ENCODE assay signal across 11 mouse cellular contexts in genomic region chr11:90577057-90577780, GRCm38 (mm10).
DNase-seq lines count a peak whose midpoint lies in the region; ATAC-seq and TF ChIP-seq lines count a peak whose summit lies in the region.
"Had no signal": no experiment of that assay in that cellular context is flagged by ENCODE, and none has a peak within 500 bp of the region (broad histone marks: within the 10 kb centered on the region; RNA-seq: fewer than 3 reads in every experiment).

No protein-coding gene starts in this region.

- DNase-seq in heart, adult 11 months, result peak; percentile 95
- peak; percentile 81 for DNase-seq in lung, postnatal 0 days (ENCODE audit: low spot score)
- no peak for DNase-seq in left cerebral cortex, postnatal 25 days (ENCODE audit: low spot score in 2 of 2)
- no peak for DNase-seq in thymus, adult 18-20 months
- DNase-seq in cerebellum, adult 18-20 months, result no peak
- DNase-seq: cerebellum, postnatal 36 days; right cerebral cortex, postnatal 14 days had no signal

- no peak overlapping the region for H3K9ac ChIP-seq in heart, embryonic 11.5 days (ENCODE audit: low read depth, low read length)
- no peak overlapping the region for H3K9ac ChIP-seq in intestine, embryonic 15.5 days
- H3K9ac ChIP-seq in lung, postnatal 0 days (replicated peaks; ENCODE audit: low read depth), result no peak overlapping the region

- no peaks in the 10 kb centered on the region for H3K27me3 ChIP-seq in heart, embryonic 11.5 days (ENCODE audit: control insufficient read depth, insufficient read depth, low read length)
- H3K27me3 ChIP-seq in intestine, embryonic 15.5 days (replicated peaks), result no peaks in the 10 kb centered on the region
- no peaks in the 10 kb centered on the region for H3K27me3 ChIP-seq in lung, postnatal 0 days (replicated peaks; ENCODE audit: insufficient read depth, low read length)

- TF ChIP-seq EP300 in lung, postnatal 0 days (IDR thresholded peaks at IDR 0.05), result no peak

- no peak overlapping the region for H3K4me2 ChIP-seq in heart, embryonic 11.5 days
- H3K4me2 ChIP-seq in intestine, embryonic 15.5 days (replicated peaks), result no peak overlapping the region
- no peak overlapping the region for H3K4me2 ChIP-seq in lung, postnatal 0 days (replicated peaks; ENCODE audit: low read depth, low read length)

- intact Hi-C loops in left cerebral cortex, postnatal 25 days (cut with DNase I), result no loop called here

- no peak for TF ChIP-seq CTCF in lung, postnatal 0 days (IDR thresholded peaks at IDR 0.05)

- no peaks in the 10 kb centered on the region for H3K4me1 ChIP-seq in heart, embryonic 11.5 days (ENCODE audit: control insufficient read depth, insufficient read depth, low read length)
- 0 out of 2 replicates have a peak, but pooled peaks cover 2% of the 10 kb centered on the region for H3K4me1 ChIP-seq in intestine, embryonic 15.5 days (replicated peaks)
- H3K4me1 ChIP-seq in lung, postnatal 0 days (ENCODE audit: insufficient read depth, low read depth, low read length), result no peaks in the 10 kb centered on the region
- H3K4me1 ChIP-seq: forebrain, embryonic 10.5 days had no signal

- no peaks in the 10 kb centered on the region for H3K9me3 ChIP-seq in heart, embryonic 11.5 days (replicated peaks; ENCODE audit: control insufficient read depth, low read length)
- no peaks in the 10 kb centered on the region for H3K9me3 ChIP-seq in intestine, embryonic 15.5 days
- no peaks in the 10 kb centered on the region for H3K9me3 ChIP-seq in lung, postnatal 0 days (ENCODE audit: low read length)
- H3K9me3 ChIP-seq: forebrain, embryonic 10.5 days had no signal

- no peak for ATAC-seq in heart, embryonic 11.5 days (replicated peaks; ENCODE audit: insufficient number of reproducible peaks, low FRiP score, low TSS enrichment)
- ATAC-seq in common myeloid progenitor, adult 5-6 weeks (replicated peaks; ENCODE audit: low read depth, poor library complexity, severe bottlenecking), result peak; percentile 92
- ATAC-seq in intestine, embryonic 15.5 days, result peak; percentile 76
- peak; percentile 81 for ATAC-seq in lung, postnatal 0 days

- H3K27ac ChIP-seq in heart, embryonic 11.5 days (ENCODE audit: low read depth, low read length), result no peak overlapping the region
- H3K27ac ChIP-seq in intestine, embryonic 15.5 days, result no peak overlapping the region
- no peak overlapping the region for H3K27ac ChIP-seq in lung, postnatal 0 days (ENCODE audit: low read length)
- H3K27ac ChIP-seq: forebrain, embryonic 10.5 days had no signal

- 85% methylated on average over 7 of the region's 7 CpGs for WGBS in heart, embryonic 11.5 days (ENCODE audit: insufficient replicate concordance)
- 52% methylated on average over 7 of the region's 7 CpGs for WGBS in intestine, embryonic 15.5 days
- WGBS in lung, postnatal 0 days, result 50% methylated on average over 7 of the region's 7 CpGs

- H3K4me3 ChIP-seq in heart, embryonic 11.5 days (ENCODE audit: low read depth, low read length), result no peak overlapping the region
- H3K4me3 ChIP-seq in intestine, embryonic 15.5 days (replicated peaks), result no peak overlapping the region
- H3K4me3 ChIP-seq in lung, postnatal 0 days (ENCODE audit: low read depth, low read length), result no peak overlapping the region
- H3K4me3 ChIP-seq: forebrain, embryonic 10.5 days had no signal

- no peaks in the 10 kb centered on the region for H3K36me3 ChIP-seq in heart, embryonic 11.5 days (ENCODE audit: control insufficient read depth, insufficient read depth, low read length)
- H3K36me3 ChIP-seq in intestine, embryonic 15.5 days, result no peaks in the 10 kb centered on the region
- no peaks in the 10 kb centered on the region for H3K36me3 ChIP-seq in lung, postnatal 0 days (ENCODE audit: insufficient read depth, low read length)

Comparison
In these comparisons a context has a peak if more than half of its experiments do, and no peak if none do; other contexts are left out.
1. DNase-seq: peak in heart, adult 11 months (single experiment) and lung, postnatal 0 days (single experiment); none in left cerebral cortex, postnatal 25 days (0 of 2), thymus, adult 18-20 months (0 of 2) and cerebellum, adult 18-20 months (0 of 2).